Mouse (Mus musculus) spleen, adult 12 weeks (tissue): ENCODE measurements around the gene Ralgps1.

Experiments used
- DNase-seq: peaks from one replicate; pipeline ENCODE4 v3.0.0; 2022; ENCODE audit warnings: low spot score

The Ralgps1 gene

DNA sequence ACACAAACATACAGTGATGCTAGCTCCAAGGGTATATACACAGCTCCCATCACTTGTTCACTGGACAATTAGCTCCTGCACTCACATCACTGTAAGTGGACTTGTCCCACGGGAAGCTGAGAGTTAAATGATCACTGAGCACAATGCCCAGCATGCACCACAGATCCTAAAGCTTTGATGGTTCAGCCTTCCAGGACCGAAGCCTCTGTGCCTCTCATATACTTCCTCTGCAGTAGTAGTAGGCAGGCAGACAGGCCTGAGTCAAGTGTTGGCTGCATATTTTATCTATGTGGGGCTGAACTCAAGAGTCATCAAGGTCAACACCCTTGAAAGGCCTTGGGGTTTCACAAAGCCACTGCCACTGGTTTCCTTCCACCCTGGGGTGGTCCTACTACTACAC lies 49.6 kb downstream of the Ralgps1 start:
- DNase-seq: no peak

DNA sequence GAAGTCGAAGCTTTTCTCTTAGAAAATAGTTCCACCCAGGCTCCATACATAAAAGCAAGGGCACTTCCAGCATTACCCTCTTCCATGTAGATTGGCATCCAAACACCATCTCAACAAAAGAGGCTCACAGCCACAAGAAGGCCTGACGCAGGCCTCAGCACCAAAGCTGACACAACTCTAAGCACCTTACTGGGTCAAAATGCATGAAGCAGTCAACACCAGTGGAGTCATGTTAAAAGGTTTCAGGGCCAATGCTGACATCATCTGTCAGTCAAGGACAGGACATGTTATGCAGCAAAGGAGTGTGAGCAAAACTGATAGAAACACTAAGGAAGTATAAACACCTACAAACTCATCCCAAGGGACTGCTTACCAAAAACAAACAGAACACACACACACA lies 50.3 kb downstream of the Ralgps1 start:
- DNase-seq: no peak

DNA sequence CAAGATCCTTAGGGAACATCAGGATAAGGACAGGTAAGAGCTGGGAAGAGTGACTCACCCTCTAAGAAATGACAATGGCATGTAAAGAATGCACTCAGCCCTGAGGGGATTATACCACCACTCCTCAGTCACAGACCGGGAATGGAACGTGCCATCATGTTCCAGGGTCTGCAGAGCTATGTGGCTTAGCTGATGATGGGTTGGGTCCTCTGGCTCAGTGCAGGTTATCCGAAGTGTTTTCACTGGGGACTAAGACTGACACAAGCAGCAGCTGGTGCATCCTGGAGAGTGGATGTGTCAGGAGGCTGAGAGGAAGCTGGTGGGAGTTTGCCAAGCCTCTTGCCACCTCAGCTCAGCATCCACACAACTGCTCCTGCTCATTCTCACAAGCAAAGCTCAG lies 50.7 kb downstream of the Ralgps1 start:
- DNase-seq: no peak

DNA sequence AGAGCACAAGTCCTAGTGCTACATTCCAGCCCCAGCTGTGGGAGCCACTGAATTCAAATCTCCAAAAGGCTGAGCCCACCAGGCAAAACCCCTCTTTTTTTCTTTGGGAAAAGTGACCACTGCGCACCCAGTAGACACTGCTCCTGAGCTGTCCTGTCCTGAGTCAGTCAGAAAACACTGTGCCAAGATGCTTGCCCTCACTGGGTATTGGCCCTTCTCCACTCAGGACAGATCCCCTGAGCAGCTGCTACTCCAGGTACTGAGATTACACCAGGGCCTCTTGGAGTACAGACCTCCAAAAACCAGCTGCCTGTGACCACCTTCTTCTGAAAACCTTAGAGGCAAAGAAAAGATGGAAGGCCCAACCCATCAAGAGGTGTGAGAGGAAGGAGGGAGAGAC lies 51.4 kb downstream of the Ralgps1 start:
- DNase-seq: no peak

GRCm38 (mm10) chr2:33319455-33319854 lies 51.8 kb downstream of the Ralgps1 start:
- no peak for DNase-seq

GRCm38 (mm10) chr2:33318491-33318964 lies 52.8 kb downstream of the Ralgps1 start:
- DNase-seq: no peak

GRCm38 (mm10) chr2:33316516-33316915 lies 54.8 kb downstream of the Ralgps1 start:
- peak; percentile 2 for DNase-seq

DNA sequence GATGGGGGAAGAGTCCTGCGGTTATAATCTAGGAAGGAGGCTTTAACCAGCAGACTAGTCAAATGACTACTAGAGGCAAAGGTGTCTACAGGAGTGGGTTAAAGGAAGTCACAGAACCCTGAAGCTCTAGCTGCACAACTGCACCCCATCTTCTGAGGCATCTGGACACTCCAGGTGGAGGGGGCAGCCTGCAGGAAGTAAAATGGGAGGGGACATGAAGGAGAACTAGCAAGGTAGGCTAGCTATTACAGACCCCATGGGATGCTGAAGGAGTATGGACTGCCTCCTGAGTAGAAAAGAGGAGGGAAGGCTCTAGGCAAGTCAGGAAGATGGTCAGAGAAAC lies 55.3 kb downstream of the Ralgps1 start:
- no peak for DNase-seq

GRCm38 (mm10) chr2:33315233-33316062 lies 55.8 kb downstream of the Ralgps1 start:
- DNase-seq: no peak

GRCm38 (mm10) chr2:33309426-33309825 lies 61.9 kb downstream of the Ralgps1 start:
- no peak for DNase-seq

GRCm38 (mm10) chr2:33306565-33306964 lies 64.7 kb downstream of the Ralgps1 start:
- no peak for DNase-seq

- no peak for DNase-seq
These were observed 67.8 kb downstream of the Ralgps1 start for GRCm38 (mm10) chr2:33303416-33303947.

GRCm38 (mm10) chr2:33302828-33303227 lies 68.5 kb downstream of the Ralgps1 start:
- no peak for DNase-seq

GRCm38 (mm10) chr2:33302405-33302804 lies 68.9 kb downstream of the Ralgps1 start:
- no peak for DNase-seq

DNA sequence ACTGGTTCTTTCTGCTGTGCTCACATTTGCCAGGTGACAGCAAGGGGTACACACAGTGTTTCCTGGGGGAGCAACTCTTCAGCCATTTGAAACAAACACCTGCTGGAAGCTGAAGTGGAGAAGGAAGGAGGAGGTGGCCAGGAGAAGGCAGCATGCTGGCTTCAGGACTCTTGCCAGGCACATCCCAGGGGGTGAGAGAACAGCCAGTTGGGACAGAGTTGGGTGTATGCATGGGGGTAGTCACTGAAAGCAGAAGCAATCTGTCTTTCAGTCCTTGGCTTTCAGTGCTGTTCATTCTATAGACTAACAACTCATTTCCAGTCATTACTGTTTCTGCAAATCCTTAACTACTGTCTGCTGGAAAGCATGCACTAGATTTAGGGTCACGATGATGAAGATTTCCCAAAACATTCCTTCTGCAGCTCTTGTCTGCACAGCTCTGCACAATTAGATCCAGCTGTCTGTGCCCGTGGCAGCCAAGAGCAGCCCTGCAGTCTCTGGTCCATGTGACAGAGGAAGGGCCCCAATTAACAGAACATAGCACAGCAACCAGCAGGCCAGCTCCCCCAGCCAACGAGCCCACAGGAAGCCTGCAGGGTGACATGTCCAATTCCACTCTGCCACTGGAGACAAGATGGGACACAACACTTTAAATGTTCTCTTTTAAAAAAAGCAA lies 70.8 kb downstream of the Ralgps1 start:
- DNase-seq: no peak

DNA sequence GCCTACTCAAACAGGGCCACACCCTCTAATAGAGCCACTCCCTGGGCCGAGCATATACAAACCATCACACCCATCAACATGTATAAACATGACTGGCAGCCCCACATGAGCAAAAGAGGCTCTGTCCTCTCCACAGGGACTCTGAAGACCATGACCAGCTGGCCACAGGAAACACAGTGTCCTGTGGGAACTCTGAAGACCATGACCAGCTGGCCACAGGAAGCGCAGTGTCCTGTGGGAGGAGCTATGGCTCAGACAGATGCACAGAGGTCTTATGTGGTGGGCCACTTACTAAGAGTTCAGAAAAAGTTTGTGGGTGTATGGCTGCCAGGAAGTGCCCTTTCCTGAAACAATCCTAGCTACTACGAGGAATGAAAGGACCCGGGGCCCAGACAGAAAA lies 72.4 kb downstream of the Ralgps1 start:
- no peak for DNase-seq

- no peak for DNase-seq
These were observed 76.2 kb downstream of the Ralgps1 start for GRCm38 (mm10) chr2:33295115-33295514.

GRCm38 (mm10) chr2:33292057-33292456 lies 79.2 kb downstream of the Ralgps1 start:
- DNase-seq: no peak

GRCm38 (mm10) chr2:33290491-33290890 lies 80.8 kb downstream of the Ralgps1 start:
- DNase-seq: no peak

DNA sequence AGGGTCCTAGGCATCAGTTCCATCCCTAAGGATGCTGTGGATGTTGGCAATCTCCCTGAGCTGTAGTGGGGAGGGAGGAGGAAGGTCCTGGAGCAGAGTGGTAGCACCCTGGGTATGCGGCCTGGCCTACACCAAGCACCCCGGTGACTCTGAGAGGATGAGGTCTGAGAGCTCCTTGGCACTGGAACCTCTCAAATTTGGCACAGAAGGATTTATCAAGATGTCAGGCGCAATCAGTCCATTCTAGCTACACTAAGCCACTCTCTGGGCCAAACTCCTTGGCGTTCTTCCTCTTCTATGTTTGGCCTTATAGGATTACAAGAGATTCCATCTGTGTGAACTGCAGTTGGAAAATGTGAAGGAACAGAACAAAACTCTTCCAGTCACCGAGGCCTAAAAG lies 82.4 kb downstream of the Ralgps1 start:
- DNase-seq: no peak

DNA sequence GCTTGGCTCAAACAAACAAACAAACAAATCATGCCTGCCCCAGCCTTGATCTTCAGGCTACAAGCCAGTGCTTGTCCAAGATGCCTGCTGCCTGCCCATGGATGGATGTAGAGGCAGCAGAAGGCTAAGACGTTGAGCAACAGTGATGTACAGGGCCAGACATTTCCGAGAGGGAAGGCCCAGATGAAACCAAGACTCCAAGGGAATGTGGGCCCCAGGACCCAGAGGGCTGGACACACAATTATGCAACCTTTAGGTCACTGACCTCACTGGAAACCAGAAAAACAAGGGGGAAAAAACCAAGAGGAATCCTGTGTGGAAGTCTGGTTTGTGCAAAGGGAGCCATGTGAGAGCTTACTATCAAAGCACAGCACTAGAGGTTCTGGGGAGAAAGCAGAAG lies 87.6 kb downstream of the Ralgps1 start:
- DNase-seq: no peak

GRCm38 (mm10) chr2:33282877-33283276 lies 88.4 kb downstream of the Ralgps1 start:
- DNase-seq: no peak

DNA sequence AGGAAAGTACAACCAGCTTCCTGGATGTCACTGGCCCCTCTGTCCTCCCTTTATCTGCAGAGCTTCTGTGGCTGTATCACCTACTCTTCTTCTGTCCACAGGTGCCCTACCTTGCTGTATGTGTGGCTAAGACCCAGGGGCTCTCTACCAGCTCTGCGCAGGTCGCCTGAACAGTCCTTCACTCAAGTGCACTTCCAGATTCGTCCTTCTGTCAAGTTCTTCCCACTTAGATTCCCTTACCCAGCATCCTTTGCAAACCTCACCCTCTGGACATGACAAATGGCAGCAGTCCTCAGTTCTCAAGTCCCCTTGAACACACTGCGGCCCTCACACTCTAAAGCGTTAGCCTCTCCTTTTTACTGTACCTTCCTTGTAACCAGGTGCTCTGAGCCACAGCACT lies 89.5 kb downstream of the Ralgps1 start:
- DNase-seq: no peak
